Mouse (Mus musculus): ENCODE results near the gene Hmgcl. TPM values are rescaled to one million over a fixed set of nuclear protein-coding genes. Genes with fewer than 3 reads are reported as not detected.

The Hmgcl gene
- total RNA-seq (2021), result 10 to 100 TPM; 46.6 to 47.7 TPM
- long read RNA-seq, experiment 1, transcript Hmgcl-201 (9 exons, 1,418 nt), result major isoform, 225 of 234 reads
- long read RNA-seq, experiment 1, partial matches to known transcripts, result 2 of 234 reads
- long read RNA-seq, experiment 1, other reads (novel, unspliced or antisense), result 7 of 234 reads
- long read RNA-seq, experiment 2, transcript Hmgcl-201 (9 exons, 1,418 nt), result major isoform, 202 of 222 reads
- long read RNA-seq, experiment 2, partial matches to known transcripts, result 6 of 222 reads
- long read RNA-seq, experiment 2, other reads (novel, unspliced or antisense), result 13 of 222 reads

DNA sequence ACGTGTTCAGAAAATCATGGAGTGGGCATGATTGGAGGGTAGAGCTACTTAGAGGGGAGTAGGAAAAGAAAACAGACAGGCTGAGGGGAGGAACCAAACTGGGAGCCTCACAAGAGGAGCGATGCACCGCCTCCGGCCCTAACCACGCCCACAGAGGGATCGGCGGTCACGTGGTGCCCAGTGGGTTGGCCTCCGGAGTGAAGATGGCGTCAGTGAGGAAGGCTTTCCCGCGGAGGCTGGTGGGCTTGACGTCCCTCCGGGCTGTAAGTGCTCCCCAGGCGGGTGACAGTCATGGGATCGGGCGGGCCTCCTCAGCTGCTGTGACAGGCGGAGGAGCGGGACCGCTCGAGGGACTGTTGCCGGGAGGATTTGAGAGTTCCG, at the start of gene Hmgcl:
Gene Hmgcl, plus strand, starts transcription at position 171 of the 381 bp plus-strand sequence.
- DNase-seq (ENCODE audit: low spot score in 2 of 2), result peak; percentile 88 to 96

DNA sequence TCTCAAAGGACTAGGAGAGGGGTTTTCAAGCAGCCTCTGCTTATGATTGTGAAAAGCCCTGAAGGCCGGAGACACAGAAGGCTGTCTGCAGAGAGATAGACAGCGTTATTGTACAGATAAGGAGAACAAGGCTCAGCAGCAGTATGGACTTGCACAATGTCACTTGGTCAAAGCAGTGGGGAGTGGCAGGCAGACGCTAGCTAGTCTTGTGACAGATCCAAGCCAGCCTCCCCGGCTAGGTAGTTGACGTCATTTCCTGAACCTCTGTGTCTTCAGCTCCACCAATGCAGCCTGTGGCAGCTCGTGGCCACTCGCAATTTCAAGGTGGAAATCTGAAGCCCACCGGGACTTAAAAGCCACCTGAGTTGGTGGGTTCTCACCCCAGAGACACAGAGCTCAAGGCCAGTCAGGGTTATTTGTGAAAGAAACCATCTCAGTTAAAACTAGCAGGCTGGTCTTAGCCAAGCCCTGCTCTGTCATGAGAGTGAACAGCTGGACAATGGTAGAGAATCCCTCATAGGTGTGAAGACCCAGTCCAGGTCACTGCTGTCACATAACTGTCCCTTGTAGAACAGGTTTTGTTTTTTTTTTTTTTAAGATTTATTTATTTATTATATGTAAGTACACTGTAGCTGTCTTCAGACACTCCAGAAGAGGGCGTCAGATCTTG, 47.7 kb upstream of the Hmgcl start:
- DNase-seq (ENCODE audit: low spot score in 2 of 2), result no peak

DNA sequence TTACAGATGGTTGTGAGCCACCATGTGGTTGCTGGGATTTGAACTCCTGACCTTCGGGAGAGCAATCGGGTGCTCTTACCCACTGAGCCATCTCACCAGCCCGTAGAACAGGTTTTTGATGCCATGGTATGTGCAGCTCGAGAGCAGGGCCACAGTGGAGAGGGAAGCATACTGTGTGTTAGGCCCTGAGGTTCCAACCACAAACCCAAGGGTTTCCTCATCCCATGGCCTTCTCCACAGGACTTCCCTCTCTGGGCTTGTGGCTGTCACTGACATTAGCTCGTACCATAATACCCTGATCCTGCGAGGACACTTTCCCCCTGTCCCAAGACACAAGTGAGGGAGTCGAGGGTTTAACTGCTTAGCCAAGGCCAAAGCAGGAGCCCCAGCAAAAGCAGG, 47.2 kb upstream of the Hmgcl start:
- DNase-seq (ENCODE audit: low spot score in 2 of 2), result no peak

DNA sequence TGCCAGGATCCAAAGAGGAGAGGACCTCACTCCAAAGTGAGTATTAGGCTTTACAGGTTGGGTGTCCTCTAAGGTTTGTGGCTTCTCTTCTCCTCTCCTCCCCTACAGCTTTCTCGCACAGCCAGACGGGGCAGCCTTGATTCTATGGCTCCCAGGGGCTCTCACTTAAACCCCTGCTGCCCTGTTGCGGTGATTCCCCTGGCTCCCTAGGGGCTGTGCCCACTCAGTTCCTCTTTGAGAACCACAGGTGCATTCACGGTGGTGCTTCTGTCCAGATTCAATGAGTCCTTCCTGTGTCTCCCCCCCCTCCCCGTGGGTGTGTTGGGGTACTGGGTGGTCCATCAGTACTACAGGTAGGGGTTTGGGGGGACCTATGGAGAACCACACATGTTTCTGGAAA, 46.2 kb upstream of the Hmgcl start:
- no peak for DNase-seq (ENCODE audit: low spot score in 2 of 2)

DNA sequence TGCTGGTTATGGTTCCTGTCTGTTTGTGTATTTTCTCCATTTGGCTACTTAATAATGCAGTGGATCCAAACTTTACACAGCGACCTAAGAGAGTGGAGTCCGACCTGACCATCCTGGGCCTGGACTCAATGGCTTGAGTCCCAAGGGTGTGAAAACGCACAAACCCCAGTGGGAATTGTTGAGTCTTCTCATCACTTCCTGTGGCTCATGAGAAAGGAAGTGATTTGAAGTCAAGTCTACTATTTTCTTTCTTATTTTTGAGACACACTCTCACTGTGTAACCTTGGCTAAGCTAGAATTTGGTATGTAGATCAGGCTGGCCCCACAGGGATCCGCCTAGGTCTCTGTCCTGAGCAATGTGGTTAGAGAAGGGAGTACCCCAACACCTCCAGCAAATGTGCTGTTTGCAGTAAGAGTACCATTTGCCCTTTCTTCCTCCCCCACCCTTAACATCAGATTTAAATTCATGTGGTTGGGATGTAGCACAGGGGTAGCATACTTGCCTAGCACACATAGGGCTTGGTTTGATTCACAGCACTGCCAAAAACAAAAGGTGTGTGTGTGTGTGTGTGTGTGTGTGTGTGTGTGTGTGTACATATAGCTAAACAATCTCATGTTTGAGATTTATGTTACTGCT, 43.5 kb upstream of the Hmgcl start:
- no peak for DNase-seq (ENCODE audit: low spot score in 2 of 2)

DNA sequence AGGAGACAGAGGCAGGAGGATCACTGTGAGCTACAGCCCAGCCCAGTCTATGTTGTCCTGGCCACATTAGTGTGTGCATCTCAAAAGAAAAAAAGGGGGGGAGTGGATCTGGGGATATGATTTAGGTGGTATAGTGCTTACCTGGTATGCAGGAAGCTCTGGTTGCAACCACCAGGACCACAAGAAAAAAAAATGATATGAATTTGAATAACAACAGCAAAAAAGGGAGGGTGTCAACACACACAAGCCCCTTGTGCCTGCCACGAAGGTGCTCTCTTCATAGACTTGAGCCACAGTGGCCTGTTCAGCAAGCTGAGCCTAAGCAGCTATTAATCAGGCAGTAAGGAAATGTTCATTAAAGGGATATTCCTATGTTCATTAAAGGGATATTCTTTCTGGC, 41.4 kb upstream of the Hmgcl start:
- DNase-seq (ENCODE audit: low spot score in 2 of 2), result no peak

DNA sequence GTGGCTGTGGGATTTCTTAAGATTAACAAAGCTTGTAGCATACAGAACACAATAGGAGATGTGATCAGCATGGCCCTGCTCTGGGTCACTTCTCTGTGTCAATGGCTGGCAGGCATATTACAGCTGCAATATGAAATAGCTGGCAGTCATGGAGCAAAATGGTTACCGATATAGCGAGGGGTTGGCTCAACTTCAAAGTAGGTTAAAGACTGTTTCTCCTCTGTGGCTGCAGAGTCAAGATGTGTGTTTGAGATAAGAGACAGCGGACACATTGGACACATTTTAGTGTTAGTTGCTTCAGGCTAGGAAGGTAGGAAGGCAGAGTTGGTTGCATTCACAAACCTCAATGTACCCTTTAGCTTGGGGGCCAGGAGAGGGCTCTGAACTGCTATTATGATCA, 39.6 kb upstream of the Hmgcl start:
- DNase-seq (ENCODE audit: low spot score in 2 of 2), result no peak

DNA sequence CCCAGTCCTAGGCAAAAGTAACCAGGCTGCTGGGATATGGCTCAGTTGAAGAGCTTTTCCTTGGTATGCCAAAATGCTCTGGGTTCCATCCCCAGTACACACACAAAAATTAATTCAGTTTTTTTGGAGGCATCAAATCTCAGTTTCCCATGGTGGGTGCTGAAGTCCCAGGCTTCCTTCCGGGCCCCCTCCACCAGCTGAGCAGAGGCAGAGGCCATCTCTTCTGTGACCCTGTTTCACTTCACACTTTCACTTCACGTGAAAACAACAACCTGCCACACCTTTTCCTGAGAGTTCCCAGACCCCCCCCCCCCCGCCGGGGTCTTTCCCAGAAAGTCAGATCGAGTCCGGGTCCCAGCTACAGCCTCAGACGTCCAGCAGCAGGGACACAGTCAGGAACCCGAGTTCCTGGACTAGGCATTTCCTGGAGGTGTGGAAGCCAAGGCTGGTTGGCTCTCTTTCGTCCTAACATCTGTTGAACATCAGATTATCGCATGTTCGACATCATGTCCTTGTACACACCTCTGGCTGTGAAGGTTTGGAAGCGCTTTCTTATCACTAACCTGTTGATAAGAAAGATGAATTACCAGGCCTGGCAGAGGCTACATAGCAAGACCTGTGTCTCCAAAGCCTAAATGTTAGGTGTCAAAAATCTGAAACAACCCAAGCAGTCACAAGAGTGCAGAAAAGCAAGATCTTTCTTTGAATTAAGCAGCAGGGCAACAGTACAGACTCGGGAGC, 36.8 kb upstream of the Hmgcl start:
- DNase-seq (ENCODE audit: low spot score in 2 of 2), result no peak

DNA sequence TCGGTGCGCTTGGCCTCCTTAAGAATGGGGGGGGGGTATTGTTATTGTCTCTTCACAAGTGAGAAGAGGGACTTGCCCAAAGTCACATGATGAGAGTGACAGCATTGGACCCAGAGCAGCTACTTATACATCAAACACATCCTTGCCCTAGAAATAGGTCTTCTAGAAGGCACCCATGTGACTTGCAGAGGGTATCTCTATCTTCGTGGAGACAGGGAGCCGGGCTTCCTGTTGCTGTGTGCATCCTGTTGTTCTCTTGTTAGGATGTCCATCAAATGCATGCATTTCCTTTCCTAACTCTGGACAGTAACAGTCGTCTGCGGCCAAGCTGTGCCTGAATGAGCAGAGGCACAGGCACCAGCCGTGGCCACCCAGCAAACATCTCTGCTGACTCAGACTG, 34.7 kb upstream of the Hmgcl start:
- DNase-seq (ENCODE audit: low spot score in 2 of 2), result no peak

DNA sequence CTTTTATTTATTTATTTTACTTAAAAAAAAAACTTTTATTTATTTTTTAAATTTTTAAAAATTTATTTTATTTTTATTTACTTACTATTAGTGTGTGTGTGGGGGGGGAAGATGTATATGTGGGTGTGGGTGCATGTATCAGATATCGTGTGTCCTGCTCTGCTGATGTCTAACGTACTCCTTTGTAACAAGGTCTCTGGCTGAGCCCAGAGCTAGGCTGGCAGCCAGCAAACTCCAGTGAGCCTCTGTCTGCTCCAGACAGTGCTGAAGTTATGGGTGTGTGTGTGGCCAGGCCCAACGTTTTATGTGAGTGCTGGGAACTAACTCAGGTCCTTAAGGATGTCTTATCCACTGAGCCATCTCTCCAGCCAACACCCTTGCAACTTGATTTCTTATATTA, 34.1 kb upstream of the Hmgcl start:
- no peak for DNase-seq (ENCODE audit: low spot score in 2 of 2)

DNA sequence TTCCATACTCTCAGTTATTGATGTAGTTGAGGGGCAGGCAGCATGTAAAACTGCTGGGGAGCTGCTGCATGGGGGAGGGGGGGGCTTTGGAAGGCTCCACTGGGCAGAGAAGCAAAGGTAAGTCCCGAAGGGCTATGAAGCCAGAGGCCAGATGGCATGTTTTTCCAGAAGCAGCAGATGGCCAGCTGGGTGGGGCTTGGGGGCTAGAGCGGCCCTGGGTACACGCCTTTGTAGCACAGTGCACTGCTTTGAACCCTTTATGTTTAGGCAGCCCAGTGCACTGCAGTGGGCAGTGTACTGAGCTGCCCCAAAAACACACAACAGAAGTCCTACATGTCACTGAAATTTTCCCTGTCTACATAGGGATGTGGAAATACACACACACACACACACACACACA, 33.4 kb upstream of the Hmgcl start:
- DNase-seq (ENCODE audit: low spot score in 2 of 2), result no peak

DNA sequence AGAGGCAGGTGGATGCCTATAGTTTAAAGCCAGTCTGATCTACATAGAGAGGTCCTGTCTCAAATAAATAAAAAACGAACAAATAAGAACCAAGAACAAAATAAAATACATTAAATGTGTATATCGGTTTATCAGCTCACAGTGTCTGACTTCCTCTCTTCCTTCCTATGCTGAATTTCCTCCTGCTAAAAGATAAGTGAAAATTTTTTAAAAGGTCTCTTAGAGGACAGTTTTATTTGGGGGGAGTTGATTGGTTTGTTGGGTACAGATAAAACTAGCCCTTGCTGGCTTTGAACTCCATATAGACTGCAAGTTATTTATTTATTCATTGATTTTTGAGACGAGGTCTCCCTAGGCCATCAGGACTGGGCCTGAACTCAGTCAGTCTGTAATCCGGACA, 32.8 kb upstream of the Hmgcl start:
- DNase-seq (ENCODE audit: low spot score in 2 of 2), result no peak

DNA sequence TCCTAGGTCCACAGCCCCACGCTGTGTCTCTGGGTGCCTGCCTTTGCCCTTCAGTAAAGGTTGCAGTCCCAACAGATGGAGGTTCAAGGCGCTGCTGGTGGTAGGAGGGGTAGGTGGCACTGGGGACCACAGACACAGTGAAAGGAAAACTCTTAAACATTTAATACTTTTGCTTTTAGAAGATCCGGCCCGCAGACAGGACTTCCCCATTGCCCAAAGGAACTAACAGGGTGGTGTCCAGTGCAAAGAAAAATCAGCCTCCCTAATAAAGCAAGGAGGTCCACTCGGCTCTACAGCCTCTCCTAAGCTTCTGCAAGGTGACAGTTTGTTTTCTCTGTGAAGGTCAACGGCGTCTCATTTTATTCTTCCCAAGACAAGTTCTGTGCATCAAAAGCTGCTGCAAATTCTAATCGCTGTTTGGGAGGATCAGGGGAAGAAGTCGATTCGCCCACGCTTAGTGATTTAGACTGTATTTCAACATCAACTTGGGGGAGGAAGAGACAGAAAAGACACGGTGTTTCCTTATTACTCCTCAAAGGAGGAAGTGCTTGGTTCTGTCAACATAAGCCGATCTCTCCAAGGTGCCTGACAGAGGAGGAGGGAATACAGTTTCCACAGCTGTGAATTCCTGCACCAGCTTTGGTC, 27.5 kb upstream of the Hmgcl start:
- DNase-seq (ENCODE audit: low spot score in 2 of 2), result no peak

DNA sequence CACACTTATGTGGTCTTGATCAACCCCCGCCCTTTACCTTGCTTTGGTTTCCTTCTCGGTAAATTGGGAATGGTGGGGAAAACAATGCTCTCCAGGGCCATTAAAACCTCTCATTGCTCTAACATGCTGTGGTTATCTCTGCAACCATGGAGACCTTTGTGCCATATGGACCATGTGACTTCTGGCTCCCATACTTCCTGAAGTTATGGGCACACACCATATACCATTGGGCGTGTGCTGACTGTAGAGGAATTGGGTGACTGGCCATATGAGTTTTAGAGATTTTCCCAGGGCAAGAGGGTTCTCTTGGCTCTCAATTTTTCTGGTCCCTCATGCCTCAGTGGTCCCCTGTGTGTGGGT, 27.0 kb upstream of the Hmgcl start:
- no peak for DNase-seq (ENCODE audit: low spot score in 2 of 2)

DNA sequence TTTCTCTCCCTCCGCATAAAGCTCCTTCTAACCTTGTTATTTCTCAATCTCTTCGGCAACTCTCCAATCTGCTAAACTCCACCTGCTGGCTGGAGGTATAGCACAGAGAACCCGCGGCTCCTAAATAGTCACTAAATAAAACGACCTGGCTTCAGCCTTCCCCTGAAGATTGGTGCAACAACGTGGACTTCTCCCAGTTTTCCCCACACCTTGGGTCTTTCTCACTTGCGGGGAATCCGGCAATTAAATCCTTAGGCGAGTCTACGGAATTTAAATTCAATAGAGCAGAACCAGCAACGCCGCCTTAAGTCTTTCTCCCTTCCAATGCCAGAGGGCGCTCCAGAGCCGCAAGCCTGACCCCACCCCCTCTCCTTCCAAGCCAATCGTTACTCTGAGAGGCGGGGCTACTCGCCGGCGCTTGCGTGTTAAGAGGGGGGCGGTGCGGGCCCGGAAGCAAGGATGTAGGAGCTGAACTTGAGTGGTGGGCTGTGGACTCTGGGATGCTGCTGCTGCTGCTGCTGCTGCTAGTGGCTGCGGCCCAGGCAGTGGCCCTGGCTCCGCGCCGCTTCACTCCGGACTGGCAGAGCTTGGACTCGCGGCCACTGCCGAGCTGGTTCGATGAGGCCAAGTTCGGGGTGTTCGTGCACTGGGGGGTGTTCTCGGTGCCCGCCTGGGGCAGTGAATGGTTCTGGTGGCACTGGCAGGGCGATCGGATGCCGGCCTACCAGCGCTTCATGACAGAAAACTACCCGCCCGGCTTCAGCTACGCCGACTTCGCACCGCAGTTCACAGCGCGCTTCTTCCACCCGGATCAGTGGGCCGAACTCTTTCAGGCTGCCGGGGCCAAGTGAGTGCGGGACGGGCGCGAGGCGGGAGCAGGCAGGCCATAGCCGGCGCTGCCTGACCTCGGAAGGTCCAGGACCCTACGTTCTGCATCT, 25.7 kb upstream of the Hmgcl start, which contains the start of gene Fuca1:
Gene Fuca1, plus strand, starts transcription at position 432 of the 938 bp plus-strand sequence.
- peak; percentile 84 to 95 for DNase-seq (ENCODE audit: low spot score in 2 of 2)

DNA sequence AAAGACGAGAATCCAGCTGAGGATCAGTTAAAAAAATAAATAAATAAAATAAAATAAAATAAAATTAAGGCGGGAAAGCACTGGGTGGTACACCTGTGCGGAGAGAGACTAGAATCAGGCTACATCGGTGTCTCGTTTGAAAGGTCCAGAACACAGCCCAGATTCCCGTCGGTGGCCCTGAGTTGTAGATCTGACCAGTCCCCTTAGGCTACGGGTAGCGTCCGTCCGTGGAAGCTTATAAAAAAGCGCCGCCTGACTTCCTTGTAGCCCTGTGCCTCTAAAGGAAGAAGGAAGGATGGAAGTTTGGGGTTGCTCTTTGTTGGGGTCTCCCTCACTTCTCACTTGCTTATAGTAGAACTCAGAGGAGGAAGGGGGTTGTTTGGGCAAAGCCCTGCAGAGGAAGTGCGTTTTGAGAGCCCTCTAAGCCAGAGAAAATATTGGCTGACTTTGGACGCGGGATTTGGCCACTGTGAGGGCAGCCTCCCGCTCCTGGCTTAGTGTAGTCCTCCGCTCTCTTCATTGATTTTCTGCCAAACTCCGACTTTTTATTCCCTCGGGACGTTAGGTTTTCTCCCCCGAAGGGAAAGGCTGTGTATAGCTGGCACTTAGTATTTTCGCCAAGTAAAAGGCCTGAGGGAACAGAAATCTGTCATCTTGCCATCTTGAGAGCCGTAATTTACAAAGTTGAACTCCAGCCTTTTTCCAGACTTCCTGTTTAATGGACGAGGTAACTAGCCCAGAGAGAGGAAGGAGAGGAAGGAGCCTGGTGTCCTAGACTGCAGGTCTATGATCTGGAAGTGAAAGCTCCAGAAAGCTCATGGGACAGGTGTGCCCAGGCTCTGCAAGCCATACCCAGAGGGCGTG, 24.8 kb upstream of the Hmgcl start:
- no peak for DNase-seq (ENCODE audit: low spot score in 2 of 2)

DNA sequence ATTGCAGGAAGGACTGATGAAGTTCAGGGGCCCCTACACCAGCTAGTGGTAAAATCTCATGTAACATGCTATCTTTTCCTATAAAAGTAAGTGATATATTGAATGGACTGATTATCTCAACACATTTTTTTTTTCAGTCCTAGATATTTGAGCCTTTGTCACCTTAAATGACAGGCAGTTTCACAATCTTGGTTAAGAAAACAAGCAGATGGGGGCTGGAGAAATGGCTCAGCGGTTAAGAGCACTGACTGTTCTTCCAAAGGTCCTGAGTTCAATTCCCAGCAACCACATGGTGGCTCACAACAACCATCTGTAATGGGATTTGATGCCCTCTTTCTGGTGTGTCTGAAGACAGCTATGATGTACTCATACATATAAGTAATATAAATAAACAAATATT, 24.1 kb upstream of the Hmgcl start:
- no peak for DNase-seq (ENCODE audit: low spot score in 2 of 2)

DNA sequence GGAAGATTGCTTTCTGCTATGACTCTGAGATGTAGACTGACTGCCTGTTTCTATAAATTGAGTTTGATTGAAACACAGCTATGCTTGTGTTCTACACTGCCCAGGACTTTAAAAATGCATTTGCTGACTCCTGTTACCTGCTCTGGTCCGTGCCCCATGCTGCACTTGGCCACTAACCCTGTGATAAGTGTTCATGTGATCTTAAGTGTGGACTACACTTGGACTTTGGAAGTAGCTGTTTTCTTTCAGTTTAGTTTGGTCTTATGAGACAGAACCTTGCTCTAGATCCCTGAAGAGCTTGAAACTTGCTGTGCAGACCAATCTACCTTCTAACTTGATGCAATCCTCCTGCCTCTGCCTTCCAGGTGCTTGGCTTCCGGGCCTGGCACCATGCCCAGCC, 21.8 kb upstream of the Hmgcl start:
- no peak for DNase-seq (ENCODE audit: low spot score in 2 of 2)

DNA sequence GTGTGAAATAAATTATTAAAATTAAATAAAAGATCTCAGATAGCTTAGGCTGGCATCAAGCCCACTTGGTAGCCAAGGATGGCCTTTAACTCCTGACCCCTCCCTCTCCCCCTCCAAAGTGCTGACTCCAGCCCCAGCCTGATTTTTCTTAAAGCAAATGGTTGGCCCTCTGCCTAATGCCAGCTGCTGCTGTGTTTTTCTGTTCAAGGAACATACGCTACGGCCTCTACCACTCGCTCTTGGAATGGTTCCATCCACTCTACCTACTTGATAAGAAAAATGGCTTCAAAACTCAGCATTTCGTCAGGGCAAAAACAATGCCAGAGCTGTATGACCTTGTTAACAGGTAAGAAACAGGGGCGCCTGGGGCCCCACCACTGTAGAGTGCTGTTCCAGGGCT, 20.9 kb upstream of the Hmgcl start:
- no peak for DNase-seq (ENCODE audit: low spot score in 2 of 2)

Data from gastrocnemius, postnatal 4 days (tissue).